Mouse (Mus musculus) spleen, adult 2 months (tissue): ENCODE measurements around the gene Asic5. TPM values are rescaled to one million over a fixed set of nuclear protein-coding genes. Genes with fewer than 3 reads are reported as not detected.

Experiments used
- DNase-seq, 2 experiments: peaks; one replicate each; pipeline versions ENCODE4 v3.0.0 to v3.0.0-alpha.2; 2012 to 2021; ENCODE audit warnings: low spot score in 2 of 2, low read depth in 1 of 2
- H3K27ac ChIP-seq: fragments of 200-500 bp; 2 replicates; pipeline ENCODE4 v1.5.1; 2012; ENCODE audit warnings: low read length, inconsistent platforms; ENCODE audit not compliant: insufficient read depth
- H3K27me3 ChIP-seq: fragments of 200-500 bp; 2 replicates; pipeline ENCODE4 v1.6.1; 2012; ENCODE audit warnings: mild to moderate bottlenecking, moderate library complexity, low read length, inconsistent platforms; ENCODE audit not compliant: control insufficient read depth, insufficient read depth
- H3K36me3 ChIP-seq: fragments of 200-500 bp; 2 replicates; pipeline ENCODE4 v1.6.1; 2012; ENCODE audit warnings: mild to moderate bottlenecking, low read length, inconsistent platforms; ENCODE audit not compliant: control insufficient read depth, insufficient read depth
- H3K4me1 ChIP-seq: fragments of 200-500 bp; 2 replicates; pipeline ENCODE4 v1.6.1; 2011; ENCODE audit warnings: inconsistent platforms; ENCODE audit not compliant: control insufficient read depth, insufficient read depth, insufficient read length
- H3K4me3 ChIP-seq: fragments of 200-500 bp; 2 replicates; pipeline ENCODE4 v1.5.1; 2011; ENCODE audit warnings: mild to moderate bottlenecking, inconsistent platforms; ENCODE audit not compliant: insufficient read depth, insufficient read length; ENCODE audit errors: extremely low read depth
- CTCF ChIP-seq: fragments of 200-500 bp; IDR thresholded peaks from 2 replicates; pipeline ENCODE4 v1.5.1; 2011; ENCODE audit warnings: mild to moderate bottlenecking, inconsistent platforms; ENCODE audit not compliant: insufficient read depth, insufficient read length, insufficient replicate concordance; ENCODE audit errors: extremely low read depth
- POLR2A ChIP-seq: fragments of 200-500 bp; IDR thresholded peaks from 2 replicates; pipeline ENCODE4 v1.6.1; 2011; ENCODE audit warnings: low read depth, low read length, inconsistent platforms
- WGBS: fragments of 180-500 bp; shearing (Covaris S2); methylation state at CpG from one replicate; pipeline ENCODE4 v1.1.7; 2018; 5-methylcytosine and 5-hydroxymethylcytosine counted together
- polyA plus RNA-seq: library from polyadenylated mRNA; depleted of rRNA; stranded (reverse); fragments of >200 nt; gene quantifications from 2 replicates; pipeline ENCODE4 v1.2.3, GENCODE M21; 2012

Asic5 gene
- polyA plus RNA-seq, 1 experiment, result not detected

GRCm38 (mm10) chr3:82047100-82047753, 65.1 kb downstream of the Asic5 start:
- no peak overlapping the region for H3K27ac ChIP-seq
- no peaks in the 10 kb centered on the region for H3K36me3 ChIP-seq
- WGBS, result 38% methylated on average over 8 of the region's 8 CpGs
- TF ChIP-seq CTCF, result peak; percentile 16; the same call in 1 of the 2 replicates
- TF ChIP-seq POLR2A, result no peak
- no peak for DNase-seq
- H3K4me3 ChIP-seq, result no peak overlapping the region
- H3K4me1 ChIP-seq, result no peaks in the 10 kb centered on the region
- H3K27me3 ChIP-seq, result no peaks in the 10 kb centered on the region

- TF ChIP-seq CTCF, result no peak
- no peak for TF ChIP-seq POLR2A
- H3K36me3 ChIP-seq, result no peaks in the 10 kb centered on the region
- no peak overlapping the region for H3K27ac ChIP-seq
- no peaks in the 10 kb centered on the region for H3K4me1 ChIP-seq
- 94% methylated on average over 4 of the region's 4 CpGs for WGBS
- no peak overlapping the region for H3K4me3 ChIP-seq
- DNase-seq, result no peak
- no peaks in the 10 kb centered on the region for H3K27me3 ChIP-seq
Observed at GRCm38 (mm10) chr3:82048078-82048477, 66.0 kb downstream of the Asic5 start.

- Histone ChIP-seq H3K27me3 (no peaks in the 10 kb centered on the region), H3K27ac (no peak overlapping the region), H3K4me1 (no peaks in the 10 kb centered on the region), H3K36me3 (no peaks in the 10 kb centered on the region), H3K4me3 (no peak overlapping the region)
- TF ChIP-seq POLR2A, result no peak
- no peak for TF ChIP-seq CTCF
- DNase-seq, result no peak
- 80% methylated on average over 7 of the region's 7 CpGs for WGBS
Observed at GRCm38 (mm10) chr3:82048681-82049080, 66.6 kb downstream of the Asic5 start.

- TF ChIP-seq POLR2A (no peak), CTCF (no peak)
- H3K4me3 ChIP-seq, result no peak overlapping the region
- no peaks in the 10 kb centered on the region for H3K36me3 ChIP-seq
- DNase-seq, result no peak
- H3K27ac ChIP-seq, result no peak overlapping the region
- no peaks in the 10 kb centered on the region for H3K4me1 ChIP-seq
- H3K27me3 ChIP-seq, result no peaks in the 10 kb centered on the region
Observed at GRCm38 (mm10) chr3:82051468-82051867, 69.4 kb downstream of the Asic5 start.

- WGBS, result 80% methylated on average over 2 of the region's 2 CpGs
Observed at GRCm38 (mm10) chr3:82052029-82052428, 69.9 kb downstream of the Asic5 start.

GRCm38 (mm10) chr3:82054283-82054974, 72.3 kb downstream of the Asic5 start:
- DNase-seq, result no peak
- WGBS, result 78% methylated on average over 5 of the region's 5 CpGs
- H3K4me1 ChIP-seq, result no peaks in the 10 kb centered on the region
- no peak for TF ChIP-seq POLR2A
- no peak for TF ChIP-seq CTCF
- H3K27me3 ChIP-seq, result no peaks in the 10 kb centered on the region
- H3K36me3 ChIP-seq, result no peaks in the 10 kb centered on the region
- H3K4me3 ChIP-seq, result no peak overlapping the region
- H3K27ac ChIP-seq, result no peak overlapping the region

More at GRCm38 (mm10) chr3:82052029-82052428, 69.9 kb downstream of the Asic5 start:
- no peak for TF ChIP-seq POLR2A
- no peak for TF ChIP-seq CTCF
- Histone ChIP-seq H3K4me1 (no peaks in the 10 kb centered on the region), H3K27ac (no peak overlapping the region), H3K4me3 (no peak overlapping the region), H3K36me3 (no peaks in the 10 kb centered on the region), H3K27me3 (no peaks in the 10 kb centered on the region)
- DNase-seq, result no peak

- Histone ChIP-seq H3K4me1 (no peaks in the 10 kb centered on the region), H3K36me3 (no peaks in the 10 kb centered on the region), H3K27ac (no peak overlapping the region), H3K4me3 (no peak overlapping the region), H3K27me3 (no peaks in the 10 kb centered on the region)
- 66% methylated on average over 5 of the region's 5 CpGs for WGBS
- no peak for DNase-seq
- no peak for TF ChIP-seq CTCF
- TF ChIP-seq POLR2A, result no peak
Observed at GRCm38 (mm10) chr3:82057201-82057600, 75.1 kb downstream of the Asic5 start.
